Mouse (Mus musculus): ENCODE measurements around the gene Pnp. TPM values are rescaled to one million over a fixed set of nuclear protein-coding genes. Genes with fewer than 3 reads are reported as not detected.
"Not testable (repeated sequence)": the region's sequence is repeated elsewhere in the genome, so short reads cannot be mapped to it uniquely, and the experiment has no call there.

Pnp gene
- total and polyA plus RNA-seq, 3 experiments, result 14.4 to 18.1 (median 17.2) TPM

GRCm38 (mm10) chr14:50895985-50896746 is 34.7 kb upstream of the Pnp start:
- WGBS, result 14% methylated on average over 19 of the region's 19 CpGs
- intact Hi-C loops (cut with DNase I), result no loop called here
- DNase-seq, result peak; percentile 77 to 83
- Histone ChIP-seq H3K4me1 (ENCODE audit: control insufficient read depth, insufficient read depth, low read length) (peaks cover 4% of the 10 kb centered on the region), H3K9ac (ENCODE audit: low read depth, low read length) (peak overlapping the region; percentile 41), H3K27me3 (ENCODE audit: control insufficient read depth, insufficient read depth, low read length) (no peaks in the 10 kb centered on the region), H3K4me3 (peak overlapping the region; percentile 32), H3K27ac (peak overlapping the region; percentile 91), H3K79me2 (replicated peaks; ENCODE audit: control insufficient read depth, insufficient read depth, low read length) (no peaks in the 10 kb centered on the region), H3K36me3 (ENCODE audit: control insufficient read depth, insufficient read depth, low read length) (no peaks in the 10 kb centered on the region)
- TF ChIP-seq POLR2A (IDR thresholded peaks at IDR 0.05; ENCODE audit: insufficient read depth, low read depth, low read length), result peak; percentile 36; the same call in 1 of the 2 replicates
- no peak for TF ChIP-seq EP300 (IDR thresholded peaks at IDR 0.05; ENCODE audit: insufficient read depth, low read depth, low read length)

GRCm38 (mm10) chr14:50896747-50897373 is 34.0 kb upstream of the Pnp start:
- Histone ChIP-seq H3K4me1 (ENCODE audit: control insufficient read depth, insufficient read depth, low read length) (peaks cover 4% of the 10 kb centered on the region), H3K4me3 (peak overlapping the region; percentile 32), H3K9ac (ENCODE audit: low read depth, low read length) (peak overlapping the region; percentile 41), H3K27me3 (ENCODE audit: control insufficient read depth, insufficient read depth, low read length) (no peaks in the 10 kb centered on the region), H3K79me2 (replicated peaks; ENCODE audit: control insufficient read depth, insufficient read depth, low read length) (no peaks in the 10 kb centered on the region), H3K27ac (peak overlapping the region; percentile 91), H3K36me3 (ENCODE audit: control insufficient read depth, insufficient read depth, low read length) (no peaks in the 10 kb centered on the region)
- intact Hi-C loops (cut with DNase I), result no loop called here
- no peak for DNase-seq
- no peak for TF ChIP-seq CTCF (IDR thresholded peaks at IDR 0.05)
- no peak for TF ChIP-seq EP300 (IDR thresholded peaks at IDR 0.05; ENCODE audit: insufficient read depth, low read depth, low read length)
- TF ChIP-seq POLR2A (IDR thresholded peaks at IDR 0.05; ENCODE audit: insufficient read depth, low read depth, low read length), result no peak
- 24% methylated on average over 23 of the region's 23 CpGs for WGBS

GRCm38 (mm10) chr14:50897374-50897765 is 33.5 kb upstream of the Pnp start, which contains the start of gene Klhl33:
Gene Klhl33 (minus strand): TSS chr14:50897507.
- Histone ChIP-seq H3K27me3 (ENCODE audit: control insufficient read depth, insufficient read depth, low read length) (no peaks in the 10 kb centered on the region), H3K9ac (ENCODE audit: low read depth, low read length) (peak within 1 kb of the TSS; percentile 41), H3K4me1 (ENCODE audit: control insufficient read depth, insufficient read depth, low read length) (peaks cover 4% of the 10 kb centered on the region), H3K4me3 (peak within 1 kb of the TSS; percentile 32), H3K27ac (peak within 1 kb of the TSS; percentile 91), H3K36me3 (ENCODE audit: control insufficient read depth, insufficient read depth, low read length) (no peaks in the 10 kb centered on the region), H3K79me2 (replicated peaks; ENCODE audit: control insufficient read depth, insufficient read depth, low read length) (no peaks in the 10 kb centered on the region)
- TF ChIP-seq CTCF (IDR thresholded peaks at IDR 0.05) (no peak), EP300 (IDR thresholded peaks at IDR 0.05; ENCODE audit: insufficient read depth, low read depth, low read length) (peak; percentile 54; the same call in 1 of the 2 replicates), POLR2A (IDR thresholded peaks at IDR 0.05; ENCODE audit: insufficient read depth, low read depth, low read length) (peak; percentile 62; the same call in 1 of the 2 replicates)
- DNase-seq, result peak; percentile 52 to 57
- WGBS, result 33% methylated on average over 7 of the region's 7 CpGs
- intact Hi-C loops (cut with DNase I), result no loop called here

GRCm38 (mm10) chr14:50897992-50898391 is 32.9 kb upstream of the Pnp start:
- H3K27ac ChIP-seq, result peak overlapping the region; percentile 91; the same call in 1 of the 2 replicates
- H3K4me1 ChIP-seq (ENCODE audit: control insufficient read depth, insufficient read depth, low read length); H3K27me3 ChIP-seq (ENCODE audit: control insufficient read depth, insufficient read depth, low read length); intact Hi-C loops (cut with DNase I); H3K36me3 ChIP-seq (ENCODE audit: control insufficient read depth, insufficient read depth, low read length); DNase-seq; H3K9ac ChIP-seq (ENCODE audit: low read depth, low read length); H3K4me3 ChIP-seq; H3K79me2 ChIP-seq (replicated peaks; ENCODE audit: control insufficient read depth, insufficient read depth, low read length): not testable (repeated sequence)
- WGBS, result 87% methylated on average over 2 of the region's 2 CpGs

- 14% methylated on average over 26 of the region's 26 CpGs for WGBS
- DNase-seq, result peak; percentile 42 to 50
- Histone ChIP-seq H3K36me3 (ENCODE audit: control insufficient read depth, insufficient read depth, low read length) (no peaks in the 10 kb centered on the region), H3K4me1 (ENCODE audit: control insufficient read depth, insufficient read depth, low read length) (no peaks in the 10 kb centered on the region), H3K79me2 (replicated peaks; ENCODE audit: control insufficient read depth, insufficient read depth, low read length) (no peaks in the 10 kb centered on the region), H3K27me3 (ENCODE audit: control insufficient read depth, insufficient read depth, low read length) (no peaks in the 10 kb centered on the region), H3K4me3 (peak overlapping the region; percentile 32; the same call in 1 of the 2 replicates), H3K27ac (no peak overlapping the region), H3K9ac (ENCODE audit: low read depth, low read length) (peak overlapping the region; percentile 21)
- intact Hi-C loops (cut with DNase I), result no loop called here
- TF ChIP-seq CTCF (IDR thresholded peaks at IDR 0.05), result peak; percentile 60
- no peak for TF ChIP-seq POLR2A (IDR thresholded peaks at IDR 0.05; ENCODE audit: insufficient read depth, low read depth, low read length)
Measured at GRCm38 (mm10) chr14:50903973-50904827, 26.7 kb upstream of the Pnp start.

All from heart, adult 2 months (tissue).